Mouse (Mus musculus) small intestine, adult 2 months (tissue): ENCODE data around the gene Arl15.

Experiments
- CTCF ChIP-seq: fragments of 200-500 bp; IDR thresholded peaks from 2 replicates; pipeline ENCODE4 v1.5.1; 2012; ENCODE audit warnings: low read depth, mild to moderate bottlenecking, control low read depth, inconsistent platforms, low read length, moderate library complexity, mixed read lengths; ENCODE audit not compliant: insufficient replicate concordance, insufficient read length; ENCODE audit errors: extremely low read depth
- POLR2A ChIP-seq: fragments of 200-500 bp; IDR thresholded peaks from 2 replicates; pipeline ENCODE4 v1.6.1; 2012; ENCODE audit warnings: low read depth, mild to moderate bottlenecking, control low read depth, inconsistent platforms, low read length, moderate library complexity

GRCm38 (mm10) chr13:114166439-114167183 is 372.3 kb downstream of the Arl15 start:
- TF ChIP-seq CTCF (no peak), POLR2A (no peak)
